Mouse (Mus musculus) megakaryocyte, embryonic 14.5 days (primary cell): ENCODE data around the gene Ctbs.

ENCODE experiments used
- FLI1 ChIP-seq: IDR thresholded peaks from 2 replicates; pipeline ENCODE4 v1.6.1; 2012; ENCODE audit warnings: low read length, inconsistent platforms, mixed read lengths
- GATA1 ChIP-seq: IDR thresholded peaks from 3 replicates; pipeline ENCODE4 v1.6.1; 2012; ENCODE audit warnings: mixed read lengths, low read length, inconsistent platforms, borderline replicate concordance

GRCm38 (mm10) chr3:146424306-146424900 is 25.2 kb upstream of the Ctbs start:
- no peak for TF ChIP-seq GATA1
- TF ChIP-seq FLI1: no peak
